Mouse (Mus musculus) heart, postnatal 36 days (tissue): Measurements from ENCODE around the gene Nup85. TPM values are rescaled to one million over a fixed set of nuclear protein-coding genes. Genes with fewer than 3 reads are reported as not detected.
A peak's percentile ranks its signal among the peaks of the same experiment; 100 is the strongest.
"Not testable (repeated sequence)": the region's sequence is repeated elsewhere in the genome, so short reads cannot be mapped to it uniquely, and the experiment has no call there.

ENCODE experiments used
- DNase-seq, 2 experiments: peaks; one replicate each; pipeline ENCODE4 v3.0.0; 2021 to 2022
- intact Hi-C: fragments of 180-260 bp; cut with DNase I; formaldehyde crosslinking; loops from one replicate; pipeline ENCODE4 v1.15.1; 2025
- total RNA-seq, 2 experiments: library from RNA; stranded (reverse); gene quantifications; 2 replicates each; pipeline ENCODE4 v1.2.3; 2021

The Nup85 gene
- total RNA-seq: 10 to 100 TPM; 23.5 to 23.8 TPM

DNA sequence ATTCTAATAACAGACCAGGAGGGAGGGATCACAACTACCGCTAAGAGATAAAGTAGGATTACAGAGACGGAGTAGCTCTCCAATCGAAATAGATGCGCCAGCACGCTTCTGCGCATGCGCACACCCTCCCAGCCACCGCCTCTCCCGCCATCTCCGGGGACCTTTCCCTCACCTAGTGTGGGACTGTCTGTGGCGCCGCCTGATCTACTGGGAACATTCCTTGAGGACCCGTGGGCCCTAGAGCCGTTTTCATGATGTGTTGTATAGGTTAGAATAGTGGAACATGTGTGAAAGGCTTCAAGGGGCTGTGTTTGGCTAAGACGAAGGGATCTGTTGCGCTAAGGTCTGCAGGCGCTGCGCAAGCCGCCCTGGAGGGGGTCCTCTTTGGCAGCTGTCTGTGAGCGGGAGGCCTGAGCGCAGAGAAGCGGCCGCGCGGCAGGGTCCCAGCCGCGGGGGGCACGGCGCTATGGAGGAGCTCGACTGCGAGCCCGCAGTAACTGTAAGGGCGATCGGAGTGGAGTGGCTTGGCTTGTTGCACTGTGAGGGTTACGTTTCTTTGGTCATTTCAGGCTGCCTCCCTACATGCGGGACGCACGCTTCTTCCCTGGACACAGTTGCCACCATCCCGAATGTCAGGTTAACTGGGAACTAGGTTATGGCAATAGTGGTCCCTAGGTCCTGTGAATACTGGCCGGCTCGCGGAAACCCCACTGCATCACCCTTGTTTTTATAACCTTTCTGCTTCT is at the start of gene Nup85:
Gene Nup85 (plus strand): TSS at position 371 of the 746 bp plus-strand sequence.
- DNase-seq: peak; percentile 98
- intact Hi-C loops: loop anchor here (2.0 to 5.0 kb wide), 2 partner anchors 27 to 72 kb away; partner anchors contain the start of genes Nt5c and Sumo2

DNA sequence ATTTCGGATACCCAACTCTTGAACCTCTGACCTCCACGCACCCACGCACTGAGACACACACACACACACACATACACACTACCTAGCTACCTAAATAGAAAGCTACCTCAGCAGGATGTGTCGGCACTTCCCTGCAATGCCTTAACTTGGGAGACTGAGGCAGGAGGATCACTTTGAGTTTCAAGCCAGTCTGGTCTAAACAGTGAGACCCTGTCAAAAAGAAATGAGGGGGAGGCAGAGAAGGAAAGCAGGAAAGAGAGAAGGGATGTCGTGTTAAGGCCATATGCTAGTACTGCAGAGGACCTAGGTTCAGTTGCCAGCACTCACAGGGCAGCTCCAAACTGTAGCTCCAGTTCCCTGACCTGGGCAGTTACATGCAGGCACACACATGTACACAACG is 49.2 kb upstream of the Nup85 start:
- DNase-seq: no peak
- intact Hi-C loops: loop anchor here (2.0 kb wide), 1 partner anchor 20 kb away; no protein-coding TSS in a partner anchor

DNA sequence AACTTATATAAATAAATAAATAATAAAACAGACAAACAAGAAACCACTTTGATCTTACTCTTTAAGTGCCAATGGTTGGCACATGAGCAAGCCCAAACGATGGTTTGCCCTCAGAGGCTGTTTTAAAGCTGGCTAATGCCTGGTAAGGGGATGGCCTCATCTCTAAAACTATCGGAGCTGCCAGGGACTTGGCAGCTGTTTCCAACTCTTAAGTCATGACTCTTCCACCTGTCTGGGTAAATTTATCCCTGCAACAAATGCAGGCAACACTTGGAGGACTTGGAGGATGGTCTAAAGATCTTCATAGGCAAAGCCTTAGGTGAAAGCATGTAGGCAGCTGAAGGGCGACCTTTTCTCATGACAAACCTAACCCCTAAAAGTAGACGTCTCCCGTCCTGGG is 47.3 kb upstream of the Nup85 start:
- no peak for DNase-seq
- intact Hi-C loops: no loop called here

DNA sequence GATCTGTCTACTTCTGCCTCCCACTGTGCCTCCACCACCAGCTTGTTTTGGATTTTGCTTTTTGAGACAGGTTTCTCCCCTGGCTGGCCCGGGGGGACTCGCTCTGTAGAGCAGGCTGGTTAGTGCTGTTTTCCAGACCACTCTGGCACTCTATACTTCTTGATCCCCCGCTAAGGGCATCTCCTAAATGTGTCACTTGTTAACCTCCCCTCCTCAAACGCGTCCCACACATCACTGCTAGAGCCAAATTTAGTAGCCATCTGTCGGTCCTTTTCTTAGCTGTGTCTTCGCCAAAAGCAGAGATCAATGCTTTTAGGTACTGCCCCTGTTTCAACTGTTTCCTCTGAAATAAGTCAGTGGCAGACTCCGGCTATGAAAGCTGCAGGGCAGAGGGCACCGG is 45.5 kb upstream of the Nup85 start:
- no peak for DNase-seq
- intact Hi-C loops: no loop called here

DNA sequence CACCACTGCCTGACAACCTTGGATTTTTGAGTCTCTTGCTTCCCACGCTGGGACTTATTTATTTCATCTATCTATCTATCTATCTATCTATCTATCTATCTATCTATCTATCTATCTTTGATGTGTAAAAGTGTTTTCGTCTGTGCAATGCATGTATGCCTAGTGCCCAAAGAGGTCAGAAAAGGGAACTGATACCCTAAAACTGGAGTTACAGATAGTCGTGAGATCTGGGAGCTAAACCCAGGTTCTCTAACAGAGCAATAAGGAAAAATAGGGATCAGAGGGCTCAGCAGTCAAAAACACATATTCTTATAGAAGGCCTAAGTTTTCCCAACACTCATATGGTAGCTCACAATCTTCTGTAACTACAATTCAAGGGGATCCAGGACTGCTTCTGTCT is 44.7 kb upstream of the Nup85 start:
- DNase-seq: no peak
- intact Hi-C loops: no loop called here

DNA sequence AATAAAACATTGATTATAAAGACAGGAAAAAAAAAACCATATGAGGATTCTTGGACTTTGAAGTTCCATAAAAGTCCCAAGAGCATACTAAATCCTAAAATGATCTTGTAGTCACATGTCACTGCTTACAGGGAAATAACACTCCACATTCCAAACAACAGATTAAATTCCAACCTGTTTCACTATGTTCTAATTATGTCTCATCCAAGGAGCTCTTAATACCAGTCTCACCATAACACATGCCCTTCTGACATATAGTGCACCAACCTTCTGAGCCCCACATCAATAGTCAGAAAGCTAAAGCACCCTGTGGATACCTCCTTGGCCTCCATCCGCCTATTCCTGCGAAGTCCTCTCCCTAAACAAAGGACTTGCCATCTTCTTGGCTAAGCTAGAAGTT is 44.0 kb upstream of the Nup85 start:
- no peak for DNase-seq
- intact Hi-C loops: no loop called here

DNA sequence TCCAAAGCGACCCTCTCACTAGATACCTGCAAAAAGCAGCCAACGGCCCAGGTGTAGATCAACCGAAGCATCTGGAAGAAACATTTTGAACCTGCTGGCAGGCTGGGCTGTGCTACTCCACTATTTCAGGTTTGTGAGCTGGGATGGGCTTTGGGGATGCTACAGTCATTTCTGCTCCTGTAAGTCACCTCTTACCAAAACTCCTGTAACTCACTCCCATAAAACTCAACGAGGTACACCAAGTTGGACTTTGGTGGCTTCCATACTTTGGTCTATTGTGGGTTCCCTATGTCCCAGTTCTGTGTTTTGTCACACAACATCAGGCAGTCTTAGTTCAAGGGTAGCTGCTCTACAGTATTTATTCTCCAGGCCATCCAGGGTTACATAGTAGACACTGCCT is 43.2 kb upstream of the Nup85 start:
- DNase-seq: no peak
- intact Hi-C loops: no loop called here

DNA sequence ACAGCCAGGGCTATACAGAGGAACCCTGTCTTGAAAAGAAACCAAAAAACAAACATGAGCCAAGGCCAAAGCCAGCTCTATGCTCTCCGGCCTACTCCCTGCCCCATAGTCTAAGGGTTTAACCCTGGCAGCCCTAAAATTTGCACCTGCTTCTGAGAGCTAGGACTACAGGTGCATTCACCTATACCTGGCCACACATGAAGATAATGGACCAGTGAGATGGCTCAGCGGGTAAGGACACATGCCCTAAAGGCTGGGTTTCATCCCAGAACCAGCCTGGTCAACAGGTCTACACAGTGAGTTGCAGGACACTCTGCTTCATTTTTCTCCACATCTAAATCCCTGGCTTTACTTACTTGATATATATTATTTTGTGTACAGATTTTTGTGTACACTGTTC is 42.0 kb upstream of the Nup85 start:
- no peak for DNase-seq
- intact Hi-C loops: no loop called here

DNA sequence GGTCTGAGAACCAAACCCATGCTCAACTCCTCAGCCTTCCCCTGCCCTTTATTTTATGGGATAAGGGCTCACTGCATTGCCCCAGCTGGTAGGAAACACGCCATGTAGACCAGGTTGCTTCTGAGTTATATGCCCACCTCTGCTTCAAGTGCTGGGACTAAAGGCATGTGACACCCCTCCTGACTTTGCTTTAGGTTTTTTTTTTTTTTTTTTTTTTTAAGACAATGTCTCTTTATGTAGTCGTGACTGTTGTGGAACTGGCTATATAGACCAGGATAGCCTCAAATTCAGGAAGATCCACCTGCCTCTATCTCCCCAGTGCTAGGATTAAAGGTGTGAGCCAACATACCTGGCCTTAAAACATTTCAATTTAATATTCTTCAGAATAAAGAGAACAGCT is 41.5 kb upstream of the Nup85 start:
- DNase-seq: no peak
- intact Hi-C loops: no loop called here

DNA sequence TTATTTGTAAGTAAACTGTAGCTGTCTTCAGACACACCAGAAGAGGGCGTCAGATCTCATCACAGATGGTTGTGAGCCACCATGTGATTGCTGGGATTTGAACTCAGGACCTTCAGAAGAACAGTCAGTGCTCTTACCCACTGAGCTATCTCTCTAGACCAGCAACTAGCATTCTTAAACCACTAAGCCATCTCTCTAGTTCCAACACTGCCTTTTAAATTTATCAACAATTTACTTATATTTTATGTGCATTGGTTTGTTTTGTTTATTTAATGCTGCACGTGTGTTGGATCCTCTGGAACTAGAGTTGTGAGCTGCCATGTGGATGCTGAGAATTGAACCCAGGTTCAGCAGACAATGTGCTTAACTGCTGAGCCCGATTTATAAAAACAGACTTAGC is 37.8 kb upstream of the Nup85 start:
- intact Hi-C loops, DNase-seq: not testable (repeated sequence)

DNA sequence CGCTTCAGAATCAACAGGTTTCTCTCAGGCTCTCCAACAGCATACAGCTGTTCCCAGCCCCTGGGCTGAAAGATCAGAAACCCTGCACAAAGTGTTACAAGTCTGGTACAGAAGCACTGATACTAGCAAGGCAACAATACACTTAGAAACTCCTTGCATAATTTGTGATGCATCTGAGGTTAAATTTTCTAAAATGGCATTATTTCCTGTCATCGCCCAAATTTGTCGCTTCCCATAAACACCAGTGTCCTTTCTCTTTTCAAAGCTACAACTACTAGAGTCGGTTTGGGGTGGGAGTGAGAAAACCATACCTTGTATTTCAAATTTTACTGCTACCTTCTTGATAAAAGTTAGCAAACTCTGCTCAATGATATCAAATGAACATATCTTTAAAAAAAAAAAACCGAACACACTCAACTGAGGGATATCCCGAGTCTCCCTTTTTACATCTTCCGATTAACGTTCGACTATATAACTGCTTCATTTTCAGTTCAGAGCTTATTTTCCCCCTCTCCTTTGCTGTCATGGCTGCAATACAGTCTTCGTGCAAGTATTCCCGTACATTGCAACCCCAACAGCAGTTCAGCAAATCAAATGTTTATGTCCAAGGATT is 29.4 kb upstream of the Nup85 start:
- DNase-seq: no peak
- intact Hi-C loops: loop anchor here (2.0 kb wide), 2 partner anchors 20 to 44 kb away; partner anchors contain the start of genes Jpt1 and Nt5c

DNA sequence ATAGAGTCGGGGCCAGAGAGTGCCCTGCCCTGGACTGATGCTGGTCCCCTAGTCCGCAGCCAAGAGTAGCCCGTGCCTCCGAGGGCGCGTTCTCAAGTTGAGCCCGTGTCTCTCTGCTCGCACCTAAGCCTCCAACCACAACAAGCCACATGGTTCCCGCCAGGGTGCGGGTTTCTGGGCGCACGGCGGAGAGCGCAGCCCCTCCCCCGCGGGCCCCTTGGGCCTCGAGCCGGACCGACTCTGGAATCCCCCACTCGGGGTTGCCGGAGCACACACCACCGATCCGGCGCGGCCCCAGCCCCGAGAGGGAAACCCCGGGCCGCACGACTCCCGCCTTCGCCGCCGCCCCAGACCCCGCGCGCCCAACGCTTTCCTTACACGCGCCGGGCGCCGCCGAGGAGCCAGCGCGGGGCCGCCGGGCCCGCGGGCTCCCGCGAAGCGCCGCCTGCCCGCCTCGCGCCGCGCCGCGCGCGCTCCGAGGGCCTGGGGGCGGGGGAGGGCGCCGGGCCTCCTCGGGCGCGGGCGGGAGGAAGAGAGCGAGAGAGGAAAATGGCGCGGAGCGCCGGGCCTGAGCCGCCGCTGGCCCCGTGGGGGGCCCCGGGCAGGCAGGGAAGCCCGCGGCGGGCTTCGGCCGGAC is 28.7 kb upstream of the Nup85 start:
- intact Hi-C loops: loop anchor here (2.0 kb wide), 3 partner anchors 21 to 45 kb away; partner anchors contain the start of genes Jpt1, Nt5c and Nup85
- DNase-seq: peak; percentile 62 to 72

DNA sequence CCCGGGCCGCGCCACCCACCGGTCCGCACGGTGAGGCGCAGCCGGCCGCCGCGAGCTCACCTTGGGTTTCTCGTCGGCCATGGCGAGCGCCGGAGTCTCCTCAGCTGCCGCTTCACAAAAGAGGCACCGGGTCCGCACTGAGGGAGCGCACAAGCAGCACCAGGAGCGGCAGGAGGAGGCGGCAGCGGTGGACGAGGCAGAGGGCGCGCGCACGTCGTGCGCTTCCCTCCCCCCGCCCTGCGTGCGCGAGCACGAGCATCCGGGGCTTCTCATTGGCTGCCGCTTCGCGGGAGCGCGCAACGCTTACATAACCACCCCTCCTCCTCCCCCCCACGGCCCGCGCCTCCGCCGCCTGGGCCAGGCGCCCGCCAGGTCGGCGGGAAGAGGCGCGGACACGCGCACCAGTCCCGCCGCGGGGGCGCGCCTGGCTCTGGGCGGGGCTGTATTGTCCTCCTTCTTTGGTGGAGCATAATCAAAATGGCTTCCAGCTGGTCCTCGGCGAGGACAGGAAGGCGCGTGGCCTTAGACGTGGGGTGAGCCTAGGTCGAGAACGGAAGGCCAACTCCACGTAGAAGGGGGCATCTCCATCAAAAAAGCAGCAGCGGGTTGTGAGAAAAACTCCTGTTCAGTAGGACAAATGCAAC is 28.1 kb upstream of the Nup85 start, which contains the start of gene Sumo2:
Gene Sumo2 (minus strand): TSS at position 239 of the 644 bp plus-strand sequence.
- DNase-seq: peak; percentile 99
- intact Hi-C loops: loop anchor here (2.0 kb wide), 1 partner anchor 29 kb away; the partner anchor contains the start of gene Nup85

DNA sequence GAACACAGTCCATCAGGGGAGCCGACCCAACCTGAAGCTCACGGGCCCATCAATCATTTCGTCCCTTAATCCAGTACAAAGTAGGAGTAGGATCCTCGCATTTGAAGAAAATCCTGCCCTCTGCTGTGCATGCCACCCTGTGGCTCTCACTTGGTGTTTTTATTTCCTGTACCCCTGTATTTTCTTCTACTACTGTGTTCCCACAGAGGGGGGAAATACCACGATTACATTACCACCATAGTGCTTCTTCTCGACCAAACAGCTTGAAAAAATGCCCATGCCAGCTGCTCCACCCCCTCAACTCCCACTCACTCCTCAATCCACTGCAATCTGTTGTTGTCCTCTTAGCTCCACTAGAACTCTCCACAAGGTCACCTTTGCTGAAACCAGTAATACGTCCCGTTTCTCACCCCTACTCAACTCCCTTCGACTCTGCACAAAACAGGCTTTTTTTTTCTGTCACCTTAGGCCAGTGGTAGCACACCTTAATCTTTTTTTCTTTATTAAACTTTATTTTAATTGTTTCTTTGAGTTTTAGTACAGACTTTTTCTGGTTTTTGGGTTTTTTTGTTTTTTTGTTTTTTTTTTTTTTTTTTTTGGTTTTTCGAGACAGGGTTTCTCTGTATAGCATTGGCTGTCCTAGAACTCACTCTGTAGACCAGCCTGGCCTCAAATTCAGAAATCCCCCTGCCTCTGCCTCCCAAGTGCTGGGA is 27.2 kb upstream of the Nup85 start:
- DNase-seq: no peak
- intact Hi-C loops: loop anchor here (2.0 kb wide), 1 partner anchor 28 kb away; the partner anchor contains the start of gene Nup85

DNA sequence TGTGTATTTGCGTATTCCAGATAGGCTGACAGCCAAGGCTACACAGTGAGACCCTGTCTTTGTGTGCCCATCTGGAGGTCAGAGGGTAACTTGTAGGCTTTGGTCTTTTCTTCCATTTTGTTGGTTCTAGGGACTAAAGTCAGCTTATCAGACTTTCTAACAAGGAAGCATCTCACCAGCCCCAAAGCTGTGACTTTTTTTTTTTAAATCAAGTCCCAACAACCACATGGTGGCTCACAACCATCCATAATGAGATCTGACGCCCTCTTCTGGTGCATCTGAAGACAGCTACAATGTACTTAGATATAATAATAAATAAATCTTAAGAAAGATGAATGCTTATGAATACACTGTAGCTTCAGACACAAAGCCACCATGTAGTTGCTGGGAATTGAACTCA is 26.2 kb upstream of the Nup85 start:
- DNase-seq: no peak
- intact Hi-C loops: no loop called here

DNA sequence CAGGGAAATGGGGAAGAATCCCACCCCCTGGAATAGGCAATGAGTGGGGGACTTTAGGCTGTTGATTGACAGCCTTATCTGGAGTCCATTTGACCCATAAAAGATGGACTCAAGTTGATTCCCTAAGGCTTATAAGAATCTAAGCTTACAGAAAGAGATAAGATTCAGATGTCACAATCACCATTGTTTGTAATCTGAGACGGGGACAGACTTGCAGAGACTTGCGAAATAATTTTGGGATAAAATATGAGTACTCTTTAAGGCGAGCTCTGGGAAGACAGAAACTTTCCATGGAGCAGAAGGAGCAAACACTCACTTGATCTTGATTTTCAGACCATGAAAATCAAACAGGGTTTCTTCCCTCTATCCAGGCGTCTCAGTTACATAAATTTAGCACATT is 20.7 kb upstream of the Nup85 start:
- DNase-seq: no peak
- intact Hi-C loops: no loop called here

DNA sequence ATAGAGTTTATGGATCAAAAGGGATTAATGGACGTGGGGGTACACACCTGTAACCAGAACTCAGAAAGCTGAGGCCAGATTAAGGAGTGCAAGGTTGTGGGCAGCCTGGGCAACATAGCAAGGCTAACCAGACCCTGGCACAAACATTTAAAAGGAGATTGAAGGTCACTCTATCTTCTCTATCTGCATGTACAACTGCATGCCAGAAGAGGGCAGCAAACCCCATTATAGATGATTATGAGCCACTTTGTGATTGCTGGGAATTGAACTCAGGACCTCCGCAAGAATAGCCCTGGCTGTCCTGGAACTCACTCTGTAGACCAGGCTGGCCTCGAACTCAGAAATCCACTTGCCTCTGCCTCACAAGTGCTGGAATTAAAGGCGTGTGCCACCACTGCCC is 11.5 kb upstream of the Nup85 start:
- intact Hi-C loops: no loop called here
- DNase-seq: peak in 1 of 2 experiments; percentile 8

DNA sequence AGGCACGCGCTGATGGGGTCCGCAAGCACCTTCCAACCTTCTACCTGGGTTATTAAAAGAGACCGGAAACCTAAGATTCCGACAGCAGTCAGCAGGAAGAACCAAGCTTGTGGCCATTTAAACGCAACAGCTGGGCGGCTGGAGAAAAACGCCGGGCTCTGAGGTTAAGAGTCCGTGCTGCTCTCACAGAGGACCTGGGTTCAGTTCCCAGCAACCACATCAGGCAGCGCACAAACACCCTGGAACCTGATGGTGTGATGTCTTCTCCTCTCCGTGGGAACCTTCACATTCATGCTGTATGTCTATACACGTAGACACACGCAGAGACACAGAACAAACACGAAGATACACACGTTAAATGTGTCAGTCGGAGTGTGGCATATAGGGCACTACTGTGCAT is 8.5 kb upstream of the Nup85 start:
- intact Hi-C loops: no loop called here

DNA sequence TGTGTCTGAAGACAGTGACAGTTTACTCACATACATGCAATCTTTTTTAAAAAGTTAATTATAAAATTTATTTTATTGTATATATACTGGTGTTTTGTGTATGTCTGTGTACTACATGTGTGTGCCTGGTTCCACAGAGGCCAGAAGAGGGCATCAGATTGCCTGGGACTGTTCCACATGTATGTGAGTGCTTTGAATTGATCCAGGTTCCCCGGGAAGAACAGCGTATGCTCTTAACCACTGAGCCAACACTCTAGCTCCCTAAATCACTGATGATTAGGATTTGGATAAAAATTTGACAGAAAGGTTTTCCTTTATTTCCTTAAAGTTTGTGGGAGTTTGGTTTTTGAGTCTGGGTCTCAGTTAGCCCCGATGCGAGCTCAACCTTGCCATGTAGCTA is 828 bp upstream of the Nup85 start:
- intact Hi-C loops: loop anchor here (5.0 kb wide), 1 partner anchor 71 kb away; the partner anchor contains the start of gene Nt5c
- no peak for DNase-seq

More for the DNA sequence above, 8.5 kb upstream of the Nup85 start:
- DNase-seq: no peak

DNA sequence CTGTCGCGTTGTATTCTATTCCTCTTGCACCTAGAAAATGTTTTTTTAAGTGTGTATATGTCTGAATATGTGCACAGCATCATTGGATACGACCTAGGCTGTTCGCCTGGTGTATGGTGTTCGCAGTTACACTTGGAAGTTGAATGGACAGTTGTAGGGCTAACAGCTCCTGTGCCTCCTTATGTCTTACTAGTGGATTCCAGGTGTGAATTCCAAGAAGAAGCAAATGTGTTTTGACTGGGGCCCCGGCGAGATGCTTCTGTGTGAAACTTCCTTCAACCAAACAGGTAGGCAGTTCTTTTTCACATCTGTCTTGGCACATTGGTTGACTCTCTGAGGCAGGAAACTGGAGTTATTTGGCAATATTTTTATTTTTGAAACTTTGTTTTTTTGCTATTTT is 727 bp downstream of the Nup85 start:
- intact Hi-C loops: loop anchor here (2.0 to 5.0 kb wide), 2 partner anchors 28 to 73 kb away; partner anchors contain the start of genes Nt5c and Sumo2
- DNase-seq: no peak
